Mouse (Mus musculus): Measurements from ENCODE around the gene Sult1e1.

Sult1e1 gene

DNA sequence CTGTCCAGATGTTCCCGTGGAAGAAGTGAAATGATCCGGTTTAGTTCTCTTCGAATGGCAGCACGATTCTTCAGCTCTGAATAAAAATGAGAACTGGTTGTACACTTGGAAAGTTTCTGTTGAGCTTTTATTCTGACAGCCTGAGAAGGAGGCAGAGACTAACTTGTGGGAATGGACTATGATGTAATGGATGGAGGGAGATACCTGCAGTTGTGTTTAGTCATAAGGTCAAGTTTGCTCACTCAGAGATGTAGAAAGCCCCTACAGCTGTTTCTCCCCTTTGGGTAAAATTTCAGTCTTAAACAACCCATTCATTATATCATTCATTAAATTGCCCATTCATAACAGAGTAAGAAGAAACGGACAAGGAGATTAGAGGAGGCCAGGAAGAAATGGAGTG lies at the start of gene Sult1e1:
TSS of gene Sult1e1 (minus strand) at position 101 of the 400 bp plus-strand sequence.
- DNase-seq (ENCODE audit: low spot score in 2 of 2) = no peak

DNA sequence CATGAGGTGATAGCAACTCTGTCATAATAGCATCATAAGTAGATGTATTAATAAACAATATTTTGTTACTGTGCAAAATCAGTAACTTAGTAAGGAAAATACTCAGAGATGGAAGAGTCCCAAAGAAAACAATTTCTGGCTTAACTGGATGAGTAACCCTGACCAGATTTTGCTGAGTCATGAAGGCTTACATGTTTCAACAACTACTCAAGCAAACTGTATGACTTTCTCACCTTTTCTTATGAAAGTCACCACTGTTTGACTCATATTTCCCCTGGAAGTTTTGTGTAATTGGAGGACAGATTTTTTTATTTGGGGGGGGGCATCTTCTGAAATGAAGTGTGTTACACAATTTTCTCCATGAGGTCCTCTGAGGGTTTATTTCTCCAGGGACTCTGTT lies 31.3 kb upstream of the Sult1e1 start:
- no peak for DNase-seq (ENCODE audit: low spot score in 2 of 2)

DNA sequence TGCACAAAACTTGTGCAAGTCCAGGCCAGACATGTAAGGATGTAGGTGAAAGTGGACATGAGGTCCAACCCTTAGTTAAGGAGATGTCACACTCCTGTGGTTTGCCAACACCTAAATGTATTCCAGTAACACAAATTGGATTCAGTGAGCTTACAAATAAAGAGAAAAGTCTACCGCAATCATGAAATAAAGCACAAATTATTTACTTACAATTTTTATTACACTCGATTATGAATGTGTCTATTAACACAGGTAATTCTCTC lies 23.7 kb upstream of the Sult1e1 start:
- DNase-seq (ENCODE audit: low spot score in 2 of 2) = no peak

DNA sequence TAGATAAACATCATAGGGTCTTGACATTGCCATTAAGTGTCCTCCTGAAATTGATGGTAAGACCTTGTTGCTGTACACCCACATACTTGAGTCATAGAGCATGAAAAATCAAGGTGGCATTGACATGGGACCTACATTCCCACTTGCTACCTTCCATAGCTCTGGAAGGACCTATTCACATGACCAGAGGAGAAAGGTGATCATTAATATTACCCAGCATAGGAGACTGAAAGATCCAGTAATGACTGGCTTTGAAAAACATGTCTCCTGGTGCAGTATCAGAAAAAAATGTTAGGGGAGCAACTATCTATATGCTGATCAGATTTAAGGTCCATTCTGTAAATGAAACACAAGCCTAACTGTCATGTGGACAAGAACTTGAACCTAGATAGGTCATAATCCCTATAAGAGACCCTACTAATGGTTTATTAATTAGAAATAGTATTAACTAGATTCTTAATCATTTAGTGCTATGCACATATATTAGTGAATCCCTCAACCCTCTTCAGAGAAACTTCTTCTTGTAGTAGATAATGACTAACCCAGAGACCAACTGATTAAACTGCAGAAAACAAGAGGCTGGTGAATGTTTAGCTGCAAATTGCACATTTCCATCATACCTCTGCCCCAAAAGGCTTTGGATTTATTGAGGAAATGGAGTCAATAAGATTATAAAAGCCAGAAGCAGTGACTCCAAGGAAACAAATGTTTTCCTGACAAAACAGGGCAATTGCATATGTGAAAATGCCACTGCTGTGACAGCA lies 23.2 kb upstream of the Sult1e1 start:
- DNase-seq (ENCODE audit: low spot score in 2 of 2) = no peak

DNA sequence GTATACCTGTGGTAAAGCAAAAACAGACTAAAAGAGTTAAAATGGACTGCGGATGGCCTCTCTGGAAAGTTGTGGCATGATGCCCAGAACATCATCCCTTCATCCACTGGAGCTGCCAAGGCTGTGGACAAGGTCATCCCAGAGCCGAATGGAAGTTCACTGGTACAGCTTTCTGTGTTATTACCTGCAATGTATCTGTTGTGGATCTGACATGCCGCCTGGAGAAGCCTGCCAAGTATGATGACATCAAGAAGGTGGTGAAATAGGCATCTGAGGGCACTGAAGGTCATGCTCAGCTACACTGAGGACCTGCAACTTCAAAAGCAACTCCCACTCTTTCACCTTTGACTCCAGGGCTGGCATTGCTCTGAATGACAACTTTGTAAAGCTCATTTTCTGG lies 9.6 kb upstream of the Sult1e1 start:
- no peak for DNase-seq (ENCODE audit: low spot score in 2 of 2)

DNA sequence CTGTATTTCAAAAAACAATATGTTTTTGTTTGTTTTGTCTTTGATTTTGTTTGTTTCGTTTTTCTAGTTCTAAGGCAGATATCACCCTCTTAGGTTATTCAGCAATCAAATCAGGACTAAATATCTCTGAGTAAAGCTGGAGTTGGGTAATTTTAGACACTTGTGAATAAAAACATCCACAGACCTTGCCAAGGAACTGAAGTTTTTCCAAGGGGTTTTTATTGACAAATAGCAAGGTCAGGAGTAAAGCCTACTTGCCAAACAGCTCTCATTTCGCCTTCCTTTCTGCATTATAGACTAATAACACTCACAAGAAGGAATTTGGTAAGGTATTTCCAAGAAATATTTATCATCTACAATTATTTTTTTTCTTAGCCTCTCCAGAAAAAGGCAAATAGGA lies 6.5 kb upstream of the Sult1e1 start:
- no peak for DNase-seq (ENCODE audit: low spot score in 2 of 2)

DNA sequence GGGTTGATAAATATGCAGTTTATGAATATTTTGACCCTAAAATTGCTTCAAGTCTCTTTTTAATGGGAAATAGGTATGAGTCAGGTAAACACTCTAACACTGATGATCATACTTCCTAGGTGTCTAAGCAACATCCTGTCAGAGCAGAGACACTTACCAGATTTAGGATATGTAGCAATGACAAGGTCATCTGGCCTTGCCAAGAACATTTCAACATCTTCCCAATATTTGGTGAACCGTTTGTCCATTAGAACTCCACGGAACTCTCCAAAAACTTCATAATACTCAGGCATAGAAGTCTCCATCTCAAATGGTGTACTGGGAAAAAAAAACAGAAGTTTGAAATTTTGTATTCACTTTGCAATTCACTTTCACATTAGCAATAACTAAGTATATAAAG lies 1.5 kb downstream of the Sult1e1 start:
- no peak for DNase-seq (ENCODE audit: low spot score in 2 of 2)

DNA sequence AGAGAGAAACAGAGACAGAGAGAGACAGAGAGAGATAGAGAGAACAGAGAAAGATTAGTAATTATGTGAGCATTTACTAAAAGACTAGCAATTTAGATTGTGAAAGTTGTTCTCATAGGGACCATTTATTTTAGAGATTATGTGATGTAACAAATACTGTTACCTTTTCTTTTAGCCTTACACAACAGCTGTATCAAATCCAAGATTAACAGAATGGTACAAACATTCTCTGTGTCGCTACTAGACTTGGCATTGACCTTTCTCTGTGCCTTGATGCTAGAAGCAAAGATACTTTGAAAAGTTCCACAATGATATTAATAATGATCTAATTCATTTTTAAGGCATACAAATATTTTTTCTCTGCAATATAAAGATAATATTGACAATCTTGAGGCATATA lies 11.0 kb downstream of the Sult1e1 start:
- no peak for DNase-seq (ENCODE audit: low spot score in 2 of 2)

DNA sequence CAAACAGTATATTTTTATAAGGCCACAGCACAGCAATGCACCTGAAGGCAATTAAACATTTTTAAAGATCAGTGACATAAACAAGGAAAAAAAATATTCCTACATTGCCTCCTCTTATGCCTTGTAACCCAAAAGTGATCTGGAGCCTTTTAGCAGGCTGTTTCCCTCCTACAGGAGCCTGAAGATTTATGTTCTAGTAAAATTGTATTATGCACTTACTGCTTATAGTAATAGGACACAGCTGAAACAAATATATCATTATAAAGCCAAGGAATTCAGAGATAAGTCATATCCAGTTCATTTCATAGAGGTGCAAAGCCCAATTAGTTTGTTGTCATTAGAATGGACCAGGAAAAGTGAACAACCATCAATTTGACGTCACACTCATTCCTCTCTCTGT lies 17.2 kb downstream of the Sult1e1 start:
- no peak for DNase-seq (ENCODE audit: low spot score in 2 of 2)

DNA sequence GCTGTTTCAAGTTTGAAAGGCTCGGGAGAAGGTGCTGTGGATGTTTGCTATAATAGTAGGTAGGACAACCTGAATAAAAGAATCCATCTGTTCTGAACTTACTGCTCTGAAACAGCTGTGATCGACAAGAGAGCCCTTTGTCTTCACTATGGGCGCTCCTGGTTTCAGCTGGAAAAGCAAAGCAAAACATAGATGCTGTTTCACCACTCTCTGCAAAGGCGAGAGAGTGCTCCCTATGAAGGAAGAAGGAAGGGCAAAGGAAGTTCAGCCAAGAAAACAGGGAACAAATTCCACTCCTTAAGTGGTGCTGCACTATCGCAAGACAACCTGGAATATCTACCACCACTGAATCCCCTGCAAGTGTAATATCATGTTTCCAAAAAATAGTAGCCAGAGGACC lies 17.9 kb downstream of the Sult1e1 start:
- no peak for DNase-seq (ENCODE audit: low spot score in 2 of 2)

DNA sequence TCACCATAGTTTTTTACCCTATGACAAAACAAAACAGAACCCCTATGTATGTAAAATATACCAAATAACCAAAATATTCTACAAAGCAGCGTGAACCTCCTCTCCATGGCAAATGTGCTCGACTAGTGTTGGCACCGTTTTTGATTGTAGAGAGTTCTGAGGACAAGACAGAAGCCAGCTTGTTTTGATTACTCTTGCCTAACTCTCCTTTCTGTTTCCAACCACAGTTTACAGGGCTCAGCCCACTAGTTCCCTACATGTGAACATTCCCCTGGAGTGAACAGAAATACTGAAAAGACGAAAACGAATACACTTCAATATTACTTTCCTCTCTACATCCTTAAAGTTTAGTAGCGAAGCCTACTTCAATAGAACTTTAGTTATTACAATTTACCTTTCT lies 18.6 kb downstream of the Sult1e1 start:
- DNase-seq (ENCODE audit: low spot score in 2 of 2) = no peak

DNA sequence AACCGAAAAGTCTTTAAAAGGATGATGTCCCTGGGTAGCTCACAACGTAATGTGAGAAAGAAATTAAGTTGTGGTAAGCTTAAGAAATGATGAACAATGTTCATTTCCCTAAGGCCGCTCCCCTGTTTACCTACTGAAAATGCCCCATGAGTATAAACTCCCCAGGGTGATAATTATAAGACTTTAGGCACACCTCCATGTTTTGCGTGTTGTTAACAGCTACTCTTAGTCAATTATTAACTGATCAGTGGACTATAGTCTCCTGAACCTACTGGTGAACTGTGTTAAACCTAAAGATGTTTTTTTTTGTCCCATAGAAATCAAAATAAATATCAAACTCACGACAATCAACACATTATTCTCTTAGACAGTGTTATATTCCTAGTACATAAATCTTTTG lies 22.5 kb downstream of the Sult1e1 start, which contains the start of gene Sult1d1:
TSS of gene Sult1d1 (minus strand) at position 183 of the 400 bp plus-strand sequence.
- no peak for DNase-seq (ENCODE audit: low spot score in 2 of 2)

DNA sequence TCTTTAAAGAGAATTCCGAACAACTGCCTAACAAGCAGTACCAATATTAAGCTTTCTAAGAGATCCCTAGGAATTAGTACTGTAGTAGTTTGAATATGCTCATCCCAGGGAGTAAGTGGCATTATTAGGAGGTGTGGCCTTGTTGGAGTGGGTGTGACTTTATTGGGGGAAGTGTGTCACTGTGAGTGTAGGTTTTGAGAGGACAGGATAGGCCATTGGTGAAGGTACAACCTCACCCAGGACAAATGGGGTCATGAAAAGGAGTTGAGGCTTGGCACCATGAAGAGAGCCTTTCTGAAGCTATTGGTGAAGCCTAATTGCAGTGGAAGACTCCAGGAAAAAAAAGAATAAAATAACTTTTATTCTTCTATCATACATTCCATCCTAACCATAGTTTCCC lies 24.1 kb downstream of the Sult1e1 start:
- DNase-seq (ENCODE audit: low spot score in 2 of 2) = no peak

DNA sequence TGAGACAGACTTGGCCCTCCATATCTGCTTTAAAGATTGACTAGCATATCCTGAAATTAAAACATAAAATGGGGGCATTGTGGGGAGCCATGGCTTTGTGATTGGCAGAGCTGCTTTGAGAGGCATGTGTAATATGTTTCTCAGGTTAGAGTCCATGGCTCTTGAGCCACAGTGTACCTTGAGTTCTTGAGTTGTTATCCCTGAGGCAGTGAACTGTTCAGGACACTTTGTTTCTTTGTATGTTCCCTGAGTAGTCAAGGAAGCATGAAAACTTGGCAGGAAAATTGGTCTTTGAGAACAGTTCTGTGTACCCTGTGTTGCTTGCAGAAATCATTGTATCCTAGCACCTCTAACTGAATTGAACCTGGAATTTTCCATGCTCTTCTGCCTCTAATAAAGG lies 28.4 kb downstream of the Sult1e1 start:
- DNase-seq (ENCODE audit: low spot score in 2 of 2) = no peak

DNA sequence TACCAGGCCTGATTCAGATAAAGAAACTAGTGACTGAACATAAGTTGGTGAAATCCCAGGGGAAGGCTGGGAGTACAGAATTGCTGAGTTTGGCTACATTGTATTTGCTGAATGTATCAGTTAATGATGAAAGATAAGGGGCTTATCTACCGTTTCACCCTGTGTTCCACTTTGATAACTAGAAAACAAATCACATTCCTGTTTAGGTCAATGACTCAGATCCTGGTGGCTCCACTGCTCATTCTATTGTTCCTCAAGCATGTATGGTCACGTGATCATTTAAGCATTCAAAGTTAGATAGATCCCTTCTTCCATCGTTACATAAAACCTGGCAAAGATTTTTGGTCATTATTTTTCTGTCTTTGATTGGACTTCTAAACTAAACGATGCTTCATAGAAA lies 28.9 kb downstream of the Sult1e1 start:
- DNase-seq (ENCODE audit: low spot score in 2 of 2) = no peak

DNA sequence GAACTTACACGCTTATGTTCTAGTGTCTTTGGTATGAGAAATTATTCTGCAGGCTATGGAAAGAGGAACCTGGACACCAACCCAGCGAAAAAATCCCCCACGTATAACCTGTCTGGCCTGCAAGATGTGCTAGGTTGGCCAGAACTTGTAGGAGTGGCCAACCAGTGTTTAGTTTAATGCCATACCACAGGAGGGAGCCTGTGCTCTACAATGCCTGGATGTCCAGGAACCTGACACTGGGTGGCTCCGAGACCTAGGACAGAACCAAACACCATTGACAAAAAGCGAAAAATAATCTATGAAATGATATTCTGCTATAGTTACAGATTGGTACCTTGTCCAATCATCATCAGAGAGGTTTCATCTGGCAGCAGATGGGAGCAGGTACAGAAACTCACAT lies 31.2 kb downstream of the Sult1e1 start:
- no peak for DNase-seq (ENCODE audit: low spot score in 2 of 2)

DNA sequence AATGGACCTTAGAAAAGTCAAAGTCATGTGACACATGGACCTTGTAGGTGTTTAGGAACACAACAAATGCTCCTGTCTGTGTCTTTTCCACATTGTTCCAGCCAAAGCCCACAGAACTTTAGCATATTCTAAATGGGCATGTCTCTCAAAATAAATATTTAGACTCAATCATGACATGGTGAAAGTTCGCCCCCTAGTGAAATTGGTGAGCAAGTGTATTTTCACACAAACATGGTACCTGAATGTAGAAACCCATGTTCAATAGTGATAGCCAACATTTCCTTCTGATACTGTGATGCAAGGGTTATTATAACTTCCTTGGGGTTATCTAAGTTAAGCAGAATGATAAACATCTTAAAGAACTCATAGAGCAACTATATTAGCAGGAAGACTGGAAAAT lies 40.5 kb downstream of the Sult1e1 start:
- DNase-seq (ENCODE audit: low spot score in 2 of 2) = no peak

DNA sequence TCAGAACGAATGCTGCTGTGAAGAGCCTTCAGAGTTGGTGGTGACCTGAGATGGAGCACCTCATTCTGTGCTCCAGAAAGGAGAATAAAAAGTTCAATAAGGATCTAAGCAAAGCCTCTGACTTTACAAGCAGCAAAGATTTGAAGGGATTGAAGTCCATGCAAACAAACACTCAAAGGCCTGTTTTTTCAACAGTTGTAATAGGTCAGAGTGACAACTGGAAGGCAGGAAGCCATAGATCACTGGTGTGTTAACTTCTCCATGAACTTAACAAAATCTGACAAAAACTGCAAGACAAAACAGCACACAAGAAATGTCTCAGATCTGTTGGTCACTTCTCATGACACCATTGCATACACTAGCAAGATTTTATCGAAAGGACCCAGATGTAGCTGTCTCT lies 53.3 kb downstream of the Sult1e1 start, which contains the start of gene Sult1b1:
TSS of gene Sult1b1 (minus strand) at position 85 of the 400 bp plus-strand sequence.
- DNase-seq (ENCODE audit: low spot score in 2 of 2) = no peak

DNA sequence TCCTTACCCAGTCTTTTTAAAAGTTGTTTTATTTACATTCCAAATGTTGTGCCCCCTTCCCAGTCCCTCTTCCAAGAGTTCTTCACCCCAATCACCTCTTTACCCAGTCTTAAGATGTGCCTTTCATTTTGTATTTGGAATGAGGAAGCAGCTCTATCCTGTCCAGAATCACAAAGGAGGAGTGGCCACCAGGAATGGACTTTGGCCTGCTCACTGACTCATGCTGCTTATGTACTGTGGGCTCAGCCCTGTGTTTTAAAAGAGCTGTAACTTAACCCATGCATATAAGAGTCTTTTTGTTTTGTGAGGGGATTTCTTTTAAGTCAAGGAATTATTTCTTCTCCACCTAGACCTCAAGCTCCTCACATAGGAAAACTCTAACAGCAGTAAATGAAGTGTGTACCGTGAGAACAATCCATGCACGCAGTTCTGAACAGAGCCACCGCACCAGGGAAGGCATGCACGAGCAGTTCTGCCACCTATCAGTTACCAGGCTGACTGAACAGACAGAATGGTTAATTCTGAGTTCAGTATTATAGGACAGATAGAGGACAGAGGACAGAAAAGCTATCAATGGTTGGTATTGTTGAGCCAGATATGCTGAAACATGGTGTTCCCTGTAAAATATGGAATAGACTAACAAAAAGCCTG lies 55.3 kb downstream of the Sult1e1 start:
- DNase-seq (ENCODE audit: low spot score in 2 of 2) = no peak

DNA sequence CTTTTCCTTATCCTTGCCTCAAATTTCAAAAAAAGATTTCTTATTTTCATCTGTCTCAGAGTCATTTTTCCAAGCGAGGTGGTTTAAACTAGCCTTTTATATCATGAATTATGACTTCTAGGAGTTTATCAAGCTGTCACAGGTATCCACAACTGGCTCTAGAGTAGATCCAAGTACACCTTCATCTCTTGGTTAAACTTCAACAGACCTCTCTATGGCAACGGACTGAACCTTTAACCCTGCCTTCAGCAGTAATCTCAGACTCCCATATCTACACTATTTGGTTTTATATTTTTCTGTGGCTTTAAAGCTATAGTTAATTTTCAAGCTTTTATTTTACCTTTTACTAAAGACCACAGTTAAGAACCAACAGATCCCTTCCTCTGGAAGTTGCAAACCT lies 59.1 kb downstream of the Sult1e1 start:
- DNase-seq (ENCODE audit: low spot score in 2 of 2) = no peak
